Mouse (Mus musculus): ENCODE data around the gene Gigyf2.

Gene Gigyf2

GRCm38 (mm10) chr1:87326742-87327163 lies at the start of gene Gigyf2:
Gigyf2 (plus strand) TSS chr1:87326998.
- peak; percentile 98 for DNase-seq

GRCm38 (mm10) chr1:87280281-87280680 lies 46.5 kb upstream of the Gigyf2 start:
- no peak for DNase-seq

DNA sequence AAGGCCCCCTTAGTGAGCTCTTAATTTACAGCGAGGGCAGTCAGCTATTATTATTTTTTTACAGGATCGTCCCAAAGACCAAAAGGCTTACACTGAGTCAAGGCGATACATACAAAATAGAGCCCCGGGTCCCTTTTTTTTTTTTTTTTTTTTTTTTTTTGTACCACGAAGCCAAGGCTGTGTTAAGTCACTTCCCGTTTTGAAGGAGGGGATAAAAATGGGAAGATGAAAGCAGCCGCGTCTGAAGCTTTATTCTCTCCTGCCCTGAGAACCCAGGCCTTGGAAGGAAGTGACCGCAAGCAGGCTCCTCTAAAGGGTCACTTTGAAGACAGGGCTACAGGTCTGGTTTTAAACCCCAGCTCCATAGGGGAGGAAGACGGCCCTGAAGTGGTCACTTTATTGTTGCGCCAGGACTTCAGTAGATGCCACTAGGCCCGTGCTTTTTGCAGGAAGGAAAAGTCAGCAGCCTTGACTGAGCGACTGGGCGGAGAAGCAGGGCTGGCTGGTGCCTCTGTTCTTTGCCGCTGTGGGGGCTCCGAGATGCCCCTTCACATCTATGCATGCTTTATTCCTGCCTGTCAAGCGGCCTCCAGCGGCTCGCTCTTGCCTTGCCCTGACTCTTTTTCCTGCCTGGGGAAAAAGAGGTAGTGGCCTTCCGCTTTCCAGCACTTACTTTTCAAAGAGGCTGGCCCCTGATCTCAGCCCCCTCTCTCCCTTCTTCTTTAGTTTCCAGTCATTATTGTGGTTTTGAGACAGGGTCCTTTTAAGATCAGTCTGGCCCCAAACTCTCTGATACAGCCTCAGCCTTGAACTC lies 45.0 kb upstream of the Gigyf2 start:
- no peak for DNase-seq

- DNase-seq, result no peak
These were observed 44.4 kb upstream of the Gigyf2 start for GRCm38 (mm10) chr1:87282413-87282788.

GRCm38 (mm10) chr1:87283410-87283960 lies 43.3 kb upstream of the Gigyf2 start:
- DNase-seq, result no peak

GRCm38 (mm10) chr1:87287105-87287504 lies 39.7 kb upstream of the Gigyf2 start:
- DNase-seq, result no peak

GRCm38 (mm10) chr1:87291416-87291815 lies 35.4 kb upstream of the Gigyf2 start:
- no peak for DNase-seq

DNA sequence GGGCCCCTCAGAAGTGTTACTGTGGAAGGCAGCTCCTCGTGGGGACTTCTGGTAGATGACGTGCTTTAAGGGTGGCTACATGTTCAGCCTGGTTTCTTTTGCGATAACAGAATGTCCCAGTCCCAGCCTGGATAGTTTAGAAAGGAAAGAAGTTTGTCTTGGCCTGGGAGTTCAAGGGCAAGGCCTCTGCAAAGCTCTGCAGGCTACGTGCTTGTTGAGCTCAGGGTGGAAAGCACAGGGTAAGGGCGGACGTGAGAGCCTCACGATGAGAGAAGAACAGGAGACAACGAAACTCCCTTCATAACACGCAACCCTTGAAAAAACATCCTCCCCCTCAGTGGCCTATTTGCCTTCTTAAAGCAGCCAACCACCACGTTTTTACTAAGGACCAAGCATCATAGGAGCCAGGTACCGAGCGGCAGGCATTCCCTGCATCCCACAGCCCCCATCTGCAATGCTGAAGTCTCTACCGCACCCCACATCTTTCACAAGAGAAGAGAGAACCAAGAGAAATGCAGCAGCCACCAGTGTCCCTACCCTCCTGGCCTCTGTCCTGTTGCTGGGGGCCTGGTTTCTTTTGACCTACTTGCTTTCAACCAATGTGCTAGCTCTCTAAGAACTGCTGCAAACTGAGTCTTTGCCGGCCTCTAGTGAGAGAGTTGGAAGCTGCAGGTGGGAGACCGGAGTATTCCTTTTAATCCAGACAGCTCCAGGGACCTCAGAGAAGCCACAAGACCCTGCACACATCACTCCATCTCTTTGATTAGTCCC lies 34.2 kb upstream of the Gigyf2 start:
- DNase-seq, result peak; percentile 22

DNA sequence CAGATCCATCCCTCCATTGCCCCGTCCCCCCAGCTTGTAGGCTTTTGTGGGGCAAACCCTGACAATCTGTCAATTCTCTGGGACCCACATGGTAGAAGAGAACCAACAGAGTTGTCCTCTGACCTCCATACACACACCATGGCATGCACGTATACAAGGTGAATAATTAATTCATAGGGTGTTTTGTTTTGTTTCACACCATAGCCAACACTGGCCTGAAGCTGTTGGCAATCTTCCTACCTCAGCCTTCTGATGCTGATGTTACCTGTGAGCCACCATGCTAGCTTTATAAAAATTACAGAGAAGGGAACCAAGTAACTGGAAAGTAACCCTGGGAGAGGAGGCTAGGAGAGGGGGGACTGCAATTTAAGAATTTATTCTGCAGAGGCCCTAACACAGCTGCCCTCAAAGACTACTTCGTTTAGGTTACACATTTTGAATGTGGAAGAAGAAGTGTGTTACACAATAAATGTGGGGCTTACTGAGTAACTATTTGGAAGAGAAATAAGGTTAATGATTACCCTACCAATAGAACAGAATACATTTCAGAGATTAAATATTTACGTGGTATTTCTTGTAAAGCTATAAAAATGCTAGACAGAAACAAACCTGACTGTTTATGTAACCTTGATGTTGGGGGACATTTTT lies 32.6 kb upstream of the Gigyf2 start:
- DNase-seq, result no peak

- no peak for DNase-seq
These were observed 31.8 kb upstream of the Gigyf2 start for GRCm38 (mm10) chr1:87294951-87295350.

GRCm38 (mm10) chr1:87297346-87297925 lies 29.4 kb upstream of the Gigyf2 start:
- DNase-seq, result no peak

GRCm38 (mm10) chr1:87300360-87301286 lies 26.2 kb upstream of the Gigyf2 start:
- DNase-seq, result no peak

- DNase-seq, result no peak
These were observed 24.8 kb upstream of the Gigyf2 start for GRCm38 (mm10) chr1:87301971-87302370.

DNA sequence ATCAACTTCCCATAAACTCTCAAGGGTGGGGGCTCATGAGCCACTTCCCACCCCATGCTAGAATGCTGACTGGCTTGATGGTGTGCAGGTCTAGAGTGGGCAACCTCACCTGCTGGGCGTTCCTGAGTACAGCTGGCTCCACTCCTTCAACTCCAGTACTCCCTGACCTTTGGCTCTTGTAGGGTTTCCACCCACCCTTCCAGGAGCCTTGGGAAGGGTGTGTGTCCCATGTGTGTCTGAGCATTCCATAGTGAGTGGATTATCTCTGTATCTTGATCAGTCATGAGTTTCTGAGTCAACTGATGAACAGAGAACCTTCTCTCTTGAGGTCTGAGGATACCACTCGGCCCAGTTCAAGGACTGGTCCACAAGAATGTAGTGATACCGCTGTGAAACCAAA lies 17.8 kb upstream of the Gigyf2 start:
- DNase-seq, result no peak

GRCm38 (mm10) chr1:87309621-87310020 lies 17.2 kb upstream of the Gigyf2 start:
- DNase-seq, result no peak

- DNase-seq, result no peak
These were observed 14.1 kb upstream of the Gigyf2 start for GRCm38 (mm10) chr1:87312681-87313080.

- DNase-seq, result no peak
These were observed 13.7 kb upstream of the Gigyf2 start for GRCm38 (mm10) chr1:87313116-87313515.

DNA sequence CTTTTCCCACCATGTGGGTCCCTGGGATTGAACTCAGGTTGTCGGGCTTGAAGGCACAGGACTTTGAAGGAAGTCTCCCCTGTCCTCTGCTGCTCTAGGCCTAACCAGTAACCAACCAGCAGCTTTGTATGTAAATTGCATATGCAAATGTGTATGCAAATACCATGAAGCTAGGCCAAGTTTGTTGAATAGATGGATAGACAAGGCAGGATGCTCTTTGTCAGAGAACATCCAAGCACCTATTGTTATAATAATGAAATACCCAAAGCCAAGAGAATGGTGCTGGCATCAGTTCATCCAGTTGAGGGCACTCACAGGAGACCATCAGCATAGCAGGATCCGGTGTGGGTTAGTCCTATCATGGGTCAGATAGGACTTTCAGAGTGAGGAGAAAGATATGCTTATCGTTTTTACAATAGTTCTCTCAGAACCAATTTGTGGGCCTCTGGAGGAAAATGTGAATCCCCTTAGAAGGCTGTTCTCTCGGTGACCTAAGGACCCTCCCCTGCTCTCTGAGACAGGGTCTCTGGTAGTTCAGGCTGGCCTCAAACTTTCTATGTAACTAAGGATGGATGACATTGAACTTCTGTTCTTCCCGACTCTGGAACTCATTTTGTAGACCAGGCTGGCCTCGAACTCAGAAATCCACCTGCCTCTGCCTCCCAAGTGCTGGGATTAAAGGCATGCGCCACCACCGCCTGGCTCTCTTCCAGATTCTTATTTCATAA lies 12.8 kb upstream of the Gigyf2 start:
- no peak for DNase-seq

DNA sequence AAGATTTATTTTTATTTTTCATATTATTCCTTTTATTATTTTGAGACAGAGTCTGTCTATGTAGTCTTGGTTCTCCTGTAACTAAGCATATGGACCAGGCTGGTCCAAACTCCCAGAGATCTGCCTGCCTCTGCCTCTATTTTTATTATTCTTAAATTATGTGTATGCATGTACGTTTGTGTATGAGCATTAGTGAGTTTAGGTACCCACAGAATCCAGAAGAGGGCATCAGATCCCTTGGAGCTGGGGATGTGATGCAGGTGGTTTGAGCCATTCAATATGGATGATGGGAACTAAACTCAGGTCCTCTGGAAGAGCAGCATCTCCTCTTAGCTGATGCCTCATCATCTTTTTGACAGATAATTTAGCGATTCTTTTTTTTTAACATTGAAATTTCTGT lies 11.4 kb upstream of the Gigyf2 start:
- no peak for DNase-seq

GRCm38 (mm10) chr1:87315894-87316293 lies 10.9 kb upstream of the Gigyf2 start:
- DNase-seq, result no peak

- peak; percentile 15 for DNase-seq
These were observed 10.1 kb upstream of the Gigyf2 start for GRCm38 (mm10) chr1:87316672-87317071.

Measured in liver (tissue).